Mouse (Mus musculus): Measurements from ENCODE around the gene Metrnl. TPM values are rescaled to one million over a fixed set of nuclear protein-coding genes. Genes with fewer than 3 reads are reported as not detected.

Gene Metrnl
- polyA plus RNA-seq, 1 experiment from 2014 or later: 12.5 TPM

DNA sequence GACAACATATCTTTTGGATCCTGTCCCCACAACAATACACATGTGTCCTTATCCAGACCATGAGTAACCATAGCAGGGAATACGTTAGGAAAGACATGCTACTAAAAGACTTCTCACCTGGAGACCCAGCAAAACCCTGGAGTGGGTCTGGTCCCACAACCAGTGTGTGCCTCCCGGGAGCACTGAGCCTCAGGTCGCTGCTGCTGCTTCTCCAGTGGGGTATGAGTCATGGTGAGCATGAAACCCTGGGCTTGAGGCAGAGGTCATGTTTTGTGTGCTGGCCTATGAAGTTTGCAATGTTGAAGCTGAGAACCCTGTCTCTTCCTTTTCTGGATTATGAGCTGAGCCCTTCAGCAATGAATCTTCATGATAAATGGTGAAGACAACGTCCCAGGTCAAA lies 15.3 kb upstream of the Metrnl start:
- Histone ChIP-seq H3K4me2 (no peak overlapping the region), H3K36me3 (no peaks in the 10 kb centered on the region), H3K4me3 (no peak overlapping the region), H3K27me3 (replicated peaks) (no peaks in the 10 kb centered on the region), H3K9ac (no peak overlapping the region), H3K4me1 (peaks cover 15% of the 10 kb centered on the region; the same call in 1 of the 2 replicates), H3K9me3 (no peaks in the 10 kb centered on the region), H3K27ac (replicated peaks) (no peak overlapping the region)
- whole genome bisulfite sequencing: 53% methylated on average over 4 of the region's 4 CpGs
- ATAC-seq (ENCODE audit: extremely low read depth, insufficient number of reproducible peaks, low FRiP score, low TSS enrichment): no peak

DNA sequence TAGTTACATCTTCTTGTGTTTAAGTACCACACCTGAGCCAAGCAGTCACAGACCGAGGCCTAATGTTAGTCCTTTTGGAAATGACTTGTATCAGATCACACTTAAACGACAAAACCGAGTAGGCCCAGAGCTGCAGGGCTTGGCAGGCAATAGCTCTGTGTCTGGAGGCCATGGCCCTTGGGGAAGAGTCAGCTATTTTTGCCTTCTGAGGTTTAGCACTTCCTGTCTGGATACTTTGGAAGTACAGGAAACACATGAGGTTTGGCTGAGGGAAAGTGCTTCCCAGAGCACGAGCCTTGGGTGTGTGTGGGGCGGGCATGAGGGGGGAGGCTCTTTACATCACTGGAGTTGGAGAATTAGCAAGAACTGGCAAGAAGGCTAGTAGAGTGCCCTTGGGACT lies 14.7 kb upstream of the Metrnl start:
- H3K4me3 ChIP-seq: no peak overlapping the region
- H3K9me3 ChIP-seq: no peaks in the 10 kb centered on the region
- no peak for ATAC-seq (ENCODE audit: extremely low read depth, insufficient number of reproducible peaks, low FRiP score, low TSS enrichment)
- WGBS: 45% methylated on average over 5 of the region's 5 CpGs
- no peaks in the 10 kb centered on the region for H3K36me3 ChIP-seq
- no peak overlapping the region for H3K9ac ChIP-seq
- peaks cover 15% of the 10 kb centered on the region; the same call in 1 of the 2 replicates for H3K4me1 ChIP-seq
- no peaks in the 10 kb centered on the region for H3K27me3 ChIP-seq (replicated peaks)
- no peak overlapping the region for H3K27ac ChIP-seq (replicated peaks)
- no peak overlapping the region for H3K4me2 ChIP-seq

DNA sequence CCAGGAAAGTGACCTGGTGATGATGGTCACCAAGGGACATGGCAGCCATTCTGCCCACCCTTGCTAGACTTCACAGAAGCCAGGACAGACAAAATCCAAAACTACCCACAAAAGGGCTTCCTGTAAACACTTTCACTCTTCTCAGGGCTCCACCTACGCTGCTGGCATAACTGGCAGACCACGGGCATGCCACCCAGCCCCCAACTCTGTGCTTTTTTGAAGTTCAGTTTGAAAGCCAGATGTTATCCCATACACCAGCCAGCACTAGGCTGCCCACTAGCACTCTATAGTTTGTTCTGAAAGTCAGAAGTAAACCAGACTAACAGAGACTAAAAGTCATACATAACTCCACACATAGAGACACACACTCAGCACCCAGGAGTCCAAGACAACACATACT lies 13.3 kb upstream of the Metrnl start:
- Histone ChIP-seq H3K27ac (replicated peaks) (no peak overlapping the region), H3K4me2 (no peak overlapping the region), H3K9me3 (no peaks in the 10 kb centered on the region), H3K27me3 (replicated peaks) (no peaks in the 10 kb centered on the region), H3K4me3 (no peak overlapping the region), H3K36me3 (no peaks in the 10 kb centered on the region), H3K4me1 (peaks cover 15% of the 10 kb centered on the region; the same call in 1 of the 2 replicates), H3K9ac (no peak overlapping the region)
- 69% methylated on average over 2 of the region's 2 CpGs for WGBS
- no peak for ATAC-seq (ENCODE audit: extremely low read depth, insufficient number of reproducible peaks, low FRiP score, low TSS enrichment)

DNA sequence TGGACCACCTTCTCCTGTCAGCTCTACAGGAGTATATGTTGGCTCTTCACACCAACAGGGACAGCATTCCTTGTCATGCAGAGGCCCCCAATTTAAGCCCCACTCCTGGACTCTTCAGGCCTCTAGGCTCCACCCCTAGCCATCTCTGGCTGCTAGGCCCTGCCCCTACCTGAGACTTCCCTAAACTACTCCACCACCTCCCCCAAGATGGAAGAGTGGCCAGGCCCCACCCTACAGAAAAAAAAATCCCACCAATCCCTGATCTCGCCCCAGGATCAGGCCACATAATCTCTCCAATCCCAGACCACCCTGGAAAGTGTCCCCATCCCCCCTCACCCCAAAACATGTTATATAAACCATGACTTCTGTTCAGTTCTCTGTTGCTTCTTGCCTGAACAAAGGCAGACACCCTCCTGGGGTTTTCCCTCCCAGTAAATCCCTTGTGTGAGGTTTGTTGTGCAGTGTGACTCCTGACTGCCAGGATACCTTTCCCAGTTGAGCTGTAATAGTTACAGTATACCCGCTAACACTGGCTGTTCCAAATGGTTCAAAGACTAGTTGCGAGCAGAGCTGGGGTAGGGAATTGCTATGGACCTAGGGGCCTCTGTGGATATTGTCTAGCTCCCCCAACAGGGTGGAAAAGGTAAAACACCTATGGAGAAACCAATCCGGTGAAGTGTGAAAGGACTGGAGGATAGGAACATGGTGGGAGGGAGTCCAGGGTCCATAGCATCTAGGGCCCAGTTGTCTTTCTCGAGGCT lies 5.9 kb upstream of the Metrnl start:
- H3K9ac ChIP-seq: no peak overlapping the region
- ATAC-seq (ENCODE audit: extremely low read depth, insufficient number of reproducible peaks, low FRiP score, low TSS enrichment): no peak
- no peaks in the 10 kb centered on the region for H3K9me3 ChIP-seq
- H3K36me3 ChIP-seq: no peaks in the 10 kb centered on the region
- WGBS: 74% methylated on average over 5 of the region's 5 CpGs
- H3K4me3 ChIP-seq: no peak overlapping the region
- H3K27me3 ChIP-seq (replicated peaks): no peaks in the 10 kb centered on the region
- H3K4me2 ChIP-seq: no peak overlapping the region
- no peak overlapping the region for H3K27ac ChIP-seq (replicated peaks)
- no peaks in the 10 kb centered on the region for H3K4me1 ChIP-seq

DNA sequence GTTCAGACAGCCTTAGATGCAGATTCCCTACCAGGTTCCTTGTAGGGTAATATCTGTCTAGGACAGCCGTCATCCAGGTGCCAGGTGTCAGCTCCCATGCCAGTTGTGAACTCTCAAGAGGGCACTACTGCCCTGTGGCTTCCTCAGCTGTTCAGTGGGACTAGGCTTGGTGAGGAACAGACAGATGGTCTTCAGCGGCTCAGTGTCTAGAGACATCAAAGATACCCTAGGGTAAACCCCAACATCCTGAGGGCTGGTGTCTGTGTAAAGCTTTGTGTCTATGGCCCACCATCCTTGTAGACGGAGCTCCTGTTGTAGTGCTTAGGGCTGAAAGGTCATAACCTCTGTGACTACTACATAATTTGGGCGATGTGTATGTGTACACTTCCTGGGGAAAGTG lies 4.1 kb upstream of the Metrnl start:
- Histone ChIP-seq H3K36me3 (no peaks in the 10 kb centered on the region), H3K27me3 (replicated peaks) (no peaks in the 10 kb centered on the region), H3K9ac (no peak overlapping the region), H3K9me3 (no peaks in the 10 kb centered on the region), H3K4me3 (no peak overlapping the region), H3K4me1 (peaks cover 6% of the 10 kb centered on the region), H3K4me2 (no peak overlapping the region), H3K27ac (replicated peaks) (no peak overlapping the region)
- ATAC-seq (ENCODE audit: extremely low read depth, insufficient number of reproducible peaks, low FRiP score, low TSS enrichment): no peak
- WGBS: 80% methylated on average over 4 of the region's 4 CpGs

DNA sequence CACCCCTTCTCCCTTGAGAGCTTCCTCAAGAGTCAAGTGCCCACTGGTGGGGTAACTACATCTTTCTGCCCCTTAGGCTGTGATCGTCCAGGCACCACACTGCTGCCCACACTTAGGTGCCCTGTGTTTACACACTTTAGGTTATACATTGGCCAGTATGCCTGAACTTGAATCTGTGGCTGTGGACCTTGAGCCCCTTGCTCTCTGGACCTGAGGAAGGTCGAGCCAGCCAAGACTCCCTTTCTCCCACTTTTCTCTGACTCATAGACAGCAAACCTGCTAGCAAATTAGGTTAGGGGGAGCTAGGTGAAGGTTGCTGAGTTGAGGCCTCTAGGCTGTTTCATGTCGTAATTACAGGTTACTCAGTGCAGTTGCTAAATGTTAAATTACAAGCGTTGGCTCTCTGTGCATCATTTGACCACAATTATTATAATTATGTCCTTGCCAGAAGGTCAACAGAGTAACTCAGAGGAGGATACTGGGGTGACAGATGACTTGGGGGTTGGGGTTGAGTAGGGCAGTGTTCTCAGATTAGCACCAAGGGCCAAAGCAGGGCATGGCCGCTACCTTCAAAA lies 2.9 kb upstream of the Metrnl start:
- Histone ChIP-seq H3K4me1 (peaks cover 11% of the 10 kb centered on the region), H3K4me2 (no peak overlapping the region), H3K36me3 (no peaks in the 10 kb centered on the region), H3K9me3 (no peaks in the 10 kb centered on the region), H3K27ac (replicated peaks) (no peak overlapping the region), H3K9ac (no peak overlapping the region), H3K4me3 (no peak overlapping the region), H3K27me3 (replicated peaks) (peaks cover 5% of the 10 kb centered on the region)
- WGBS: 69% methylated on average over 5 of the region's 5 CpGs
- ATAC-seq (ENCODE audit: extremely low read depth, insufficient number of reproducible peaks, low FRiP score, low TSS enrichment): no peak

DNA sequence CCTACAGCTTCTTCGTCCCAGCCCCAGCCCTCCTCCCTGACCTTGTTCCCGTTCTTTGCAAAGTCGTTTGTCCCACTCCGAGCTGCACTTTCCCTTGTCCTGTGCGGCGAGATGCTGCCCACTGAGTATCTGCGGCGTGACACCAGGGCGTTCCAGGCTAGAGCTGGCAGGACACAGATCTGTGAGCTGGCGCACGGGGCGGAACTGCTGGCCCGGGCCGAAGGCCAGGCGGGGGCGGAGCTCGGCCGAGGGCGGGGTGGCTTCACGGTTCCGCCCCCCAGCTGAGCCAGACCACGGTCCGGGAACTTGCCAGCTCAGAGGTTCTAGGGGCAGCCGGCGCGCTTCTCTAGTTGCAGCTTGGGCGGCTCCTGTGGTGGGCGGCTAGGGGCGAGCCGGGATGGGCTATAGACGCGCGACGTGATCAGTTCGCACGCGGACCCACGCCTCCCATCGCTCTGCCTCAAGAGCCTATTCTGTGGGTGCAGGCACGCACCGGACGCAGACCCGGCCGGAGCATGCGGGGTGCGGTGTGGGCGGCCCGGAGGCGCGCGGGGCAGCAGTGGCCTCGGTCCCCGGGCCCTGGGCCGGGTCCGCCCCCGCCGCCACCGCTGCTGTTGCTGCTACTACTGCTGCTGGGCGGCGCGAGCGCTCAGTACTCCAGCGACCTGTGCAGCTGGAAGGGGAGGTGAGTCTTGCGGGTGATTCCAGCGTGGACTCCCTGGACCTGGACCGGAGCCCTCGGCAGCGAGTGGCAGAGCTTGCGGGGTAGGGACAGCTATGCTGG lies 959 bp downstream of the Metrnl start:
- WGBS: under 1% methylated on average over 69 of the region's 69 CpGs
- H3K4me2 ChIP-seq: peak overlapping the region; percentile 97
- H3K9ac ChIP-seq: peak overlapping the region; percentile 87
- ATAC-seq (ENCODE audit: extremely low read depth, insufficient number of reproducible peaks, low FRiP score, low TSS enrichment): peak; percentile 82
- H3K9me3 ChIP-seq: no peaks in the 10 kb centered on the region
- H3K4me1 ChIP-seq: peaks cover 20% of the 10 kb centered on the region
- H3K27ac ChIP-seq (replicated peaks): peak overlapping the region; percentile 76
- H3K4me3 ChIP-seq: peak overlapping the region; percentile 87
- H3K36me3 ChIP-seq: no peaks in the 10 kb centered on the region
- peaks cover 28% of the 10 kb centered on the region for H3K27me3 ChIP-seq (replicated peaks)

DNA sequence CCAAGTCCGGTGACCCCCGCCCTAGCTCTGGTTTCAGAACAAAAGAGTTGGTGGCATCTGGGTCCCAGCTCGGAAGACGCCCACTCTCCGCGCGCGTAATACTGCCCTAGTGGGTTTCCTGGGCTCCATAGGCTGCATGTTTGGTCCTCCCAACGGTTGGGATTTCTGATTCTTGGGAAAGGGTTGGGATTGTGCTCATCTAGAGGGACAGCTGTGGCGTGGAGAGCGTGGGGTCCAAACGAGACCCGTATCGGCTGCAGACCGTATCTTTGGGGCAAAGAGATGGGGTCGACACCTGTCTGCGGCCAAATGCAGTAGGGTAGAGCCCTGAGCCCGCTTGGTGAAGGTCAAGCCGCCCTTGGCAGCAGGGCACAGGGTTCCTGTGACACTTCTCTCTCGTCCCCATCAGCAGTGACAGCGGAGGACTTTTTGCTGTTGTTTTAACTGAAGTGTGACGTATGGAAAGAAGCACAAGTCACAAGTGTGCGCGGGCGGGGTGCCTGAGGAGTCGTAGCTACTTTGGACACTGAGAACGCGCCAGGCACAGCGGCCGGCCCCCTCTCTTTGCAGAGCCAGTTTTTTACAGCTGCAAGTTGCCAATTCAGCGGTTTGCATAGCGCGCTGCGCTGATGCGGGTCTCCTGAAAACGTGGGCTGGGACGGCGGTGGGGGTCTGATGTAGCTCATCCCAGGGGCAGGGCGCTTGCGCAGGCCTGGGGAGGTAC lies 1.7 kb downstream of the Metrnl start:
- under 1% methylated on average over 40 of the region's 40 CpGs for WGBS
- ATAC-seq (ENCODE audit: extremely low read depth, insufficient number of reproducible peaks, low FRiP score, low TSS enrichment): no peak
- H3K4me1 ChIP-seq: peaks cover 20% of the 10 kb centered on the region
- peak overlapping the region; percentile 87 for H3K9ac ChIP-seq
- no peaks in the 10 kb centered on the region for H3K9me3 ChIP-seq
- H3K4me2 ChIP-seq: peak overlapping the region; percentile 97
- H3K27ac ChIP-seq (replicated peaks): peak overlapping the region; percentile 76; the same call in 1 of the 2 replicates
- peak overlapping the region; percentile 87 for H3K4me3 ChIP-seq
- peaks cover 28% of the 10 kb centered on the region for H3K27me3 ChIP-seq (replicated peaks)
- H3K36me3 ChIP-seq: no peaks in the 10 kb centered on the region

DNA sequence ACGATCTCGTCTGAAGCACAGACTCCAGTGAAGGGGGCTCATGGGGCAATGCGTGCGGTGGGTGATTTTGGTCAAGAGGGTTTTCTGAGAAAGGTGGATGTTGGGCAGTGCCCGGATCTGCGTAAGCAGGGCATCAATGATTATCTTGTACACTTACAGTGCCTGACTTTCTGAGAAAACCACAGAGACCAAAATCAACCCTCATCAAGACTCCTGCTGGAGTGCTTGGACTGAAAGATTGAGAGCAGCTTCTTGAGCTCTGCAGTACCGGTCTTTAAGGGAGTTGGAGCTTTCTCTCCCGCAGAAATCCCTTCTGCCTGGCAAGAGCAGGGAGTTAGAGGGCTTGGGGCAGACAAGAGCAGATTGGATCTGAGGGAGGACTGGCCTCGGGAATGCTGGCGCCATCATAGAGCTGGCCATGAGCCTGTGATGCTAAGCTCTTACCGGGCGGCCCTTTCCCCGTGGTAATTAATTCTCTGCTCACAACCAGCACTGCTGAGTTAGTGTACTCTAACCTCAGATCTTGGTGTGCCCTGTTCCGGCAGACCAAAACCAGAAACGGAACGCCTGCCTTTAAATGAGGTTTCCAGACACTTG lies 2.4 kb downstream of the Metrnl start:
- H3K4me3 ChIP-seq: peak overlapping the region; percentile 87
- H3K4me1 ChIP-seq: peaks cover 20% of the 10 kb centered on the region
- no peaks in the 10 kb centered on the region for H3K9me3 ChIP-seq
- H3K27ac ChIP-seq (replicated peaks): no peak overlapping the region
- peaks cover 28% of the 10 kb centered on the region for H3K27me3 ChIP-seq (replicated peaks)
- H3K9ac ChIP-seq: peak overlapping the region; percentile 87
- WGBS: 14% methylated on average over 16 of the region's 16 CpGs
- peak overlapping the region; percentile 97 for H3K4me2 ChIP-seq
- no peak for ATAC-seq (ENCODE audit: extremely low read depth, insufficient number of reproducible peaks, low FRiP score, low TSS enrichment)
- no peaks in the 10 kb centered on the region for H3K36me3 ChIP-seq

DNA sequence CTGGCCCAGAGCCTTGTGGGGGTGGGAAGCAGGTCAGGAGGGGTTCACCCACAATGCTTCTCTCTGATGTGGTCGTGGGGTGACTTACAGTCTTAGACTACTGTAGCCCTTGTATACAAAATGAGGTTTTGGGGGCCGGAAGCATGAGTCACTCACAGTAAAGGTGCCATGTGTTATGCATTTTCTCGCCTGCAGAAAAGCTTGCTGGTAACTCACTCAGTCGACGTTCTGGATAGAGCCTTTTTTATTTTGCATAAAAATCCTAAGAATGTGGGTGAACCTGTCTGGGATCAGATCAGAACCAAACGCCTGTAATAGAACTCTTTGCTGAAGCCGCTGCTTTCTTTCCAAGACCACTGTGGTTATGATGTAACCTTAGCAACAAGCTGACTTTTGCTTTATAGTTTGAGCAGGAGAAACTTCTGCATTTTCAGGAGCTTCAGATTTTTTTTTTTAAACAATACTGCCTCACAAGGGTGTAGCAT lies 5.2 kb downstream of the Metrnl start:
- Histone ChIP-seq H3K27ac (replicated peaks) (no peak overlapping the region), H3K27me3 (replicated peaks) (peaks cover 28% of the 10 kb centered on the region)

More for the DNA sequence above, 5.2 kb downstream of the Metrnl start:
- 32% methylated on average over 7 of the region's 7 CpGs for WGBS
- H3K4me3 ChIP-seq: no peak overlapping the region
- no peak overlapping the region for H3K4me2 ChIP-seq
- ATAC-seq (ENCODE audit: extremely low read depth, insufficient number of reproducible peaks, low FRiP score, low TSS enrichment): no peak
- no peaks in the 10 kb centered on the region for H3K36me3 ChIP-seq
- H3K4me1 ChIP-seq: peaks cover 19% of the 10 kb centered on the region
- no peak overlapping the region for H3K9ac ChIP-seq
- H3K9me3 ChIP-seq: no peaks in the 10 kb centered on the region

All from heart, embryonic 13.5 days (tissue).